Mouse (Mus musculus): ENCODE measurements at regions not wholly inside any gene's neighbourhood (a gene's known extent, or its start where the extent isn't known, plus 50 kb on each side); places are given as distances from the start of the nearest gene placed in this dataset.

- no peaks in the 10 kb centered on the region for H3K79me2 ChIP-seq (replicated peaks; ENCODE audit: control insufficient read depth, extremely low read depth, insufficient read depth, poor library complexity, severe bottlenecking)
- dilution Hi-C loops (cut with MboI; ENCODE audit: extremely low pct_ligation_motif_present, extremely low pct_unique_long_range_greater_than_20kb, low sequenced_read_pairs) (no loop called here), in situ Hi-C loops (cut with MboI; ENCODE audit: low pct_ligation_motif_present, low pct_unique_long_range_greater_than_20kb, low sequenced_read_pairs) (no loop called here)
- TF ChIP-seq CHD2 (IDR thresholded peaks at IDR 0.05; ENCODE audit: low read length): no peak
- TF ChIP-seq ZNF384 (IDR thresholded peaks at IDR 0.05; ENCODE audit: low read depth, low read length): no peak
- TF ChIP-seq NRF1 (IDR thresholded peaks at IDR 0.05; ENCODE audit: low read depth, low read length): no peak
- TF ChIP-seq ZMIZ1 (IDR thresholded peaks at IDR 0.05; ENCODE audit: low read depth, low read length): no peak
- H3K27ac ChIP-seq (ENCODE audit: insufficient read depth, low read depth): no peak overlapping the region
- no peaks in the 10 kb centered on the region for H3K36me3 ChIP-seq (replicated peaks in 1 of 2; ENCODE audit: control insufficient read depth in 1 of 2, insufficient read depth in 1 of 2, low read length in 1 of 2)
- H3K9ac ChIP-seq (ENCODE audit: insufficient read depth, low read depth): no peak overlapping the region
- DNase-seq (ENCODE audit: extremely low read depth): no peak
- H3K4me3 ChIP-seq (replicated peaks in 1 of 3; ENCODE audit: low read depth in 2 of 3, low read length in 2 of 3, poor library complexity in 1 of 3): no peak overlapping the region
- H3K27me3 ChIP-seq (replicated peaks): no peaks in the 10 kb centered on the region
- peaks cover 4 to 27% of the 10 kb centered on the region in 2 experiments; a peak in 3 of 4 replicates for H3K4me1 ChIP-seq (ENCODE audit: control insufficient read depth in 1 of 2, insufficient read depth in 2 of 2)
- no peak overlapping the region for H3K4me2 ChIP-seq (ENCODE audit: insufficient read depth, low read depth, poor library complexity, severe bottlenecking)
- peaks cover 15% of the 10 kb centered on the region for H3K9me3 ChIP-seq (replicated peaks; ENCODE audit: low read length)
These were observed 87.0 kb upstream of the Mgme1 start for GRCm38 (mm10) chr2:144183371-144183944.

GRCm38 (mm10) chr2:144185175-144185574 is 85.3 kb upstream of the Mgme1 start:
- dilution Hi-C loops (cut with MboI; ENCODE audit: extremely low pct_ligation_motif_present, extremely low pct_unique_long_range_greater_than_20kb, low sequenced_read_pairs) (no loop called here), in situ Hi-C loops (cut with MboI; ENCODE audit: low pct_ligation_motif_present, low pct_unique_long_range_greater_than_20kb, low sequenced_read_pairs) (loop anchor here (5.0 kb wide), 1 partner anchor 68 kb away; no protein-coding TSS in a partner anchor)
- Histone ChIP-seq H3K27ac (ENCODE audit: insufficient read depth, low read depth) (no peak overlapping the region), H3K4me1 (ENCODE audit: control insufficient read depth in 1 of 2, insufficient read depth in 2 of 2) (peaks cover 4 to 30% of the 10 kb centered on the region in 2 experiments; a peak in 3 of 4 replicates), H3K36me3 (replicated peaks in 1 of 2; ENCODE audit: control insufficient read depth in 1 of 2, insufficient read depth in 1 of 2, low read length in 1 of 2) (no peaks in the 10 kb centered on the region), H3K4me3 (replicated peaks in 1 of 3; ENCODE audit: low read depth in 2 of 3, low read length in 2 of 3, poor library complexity in 1 of 3) (no peak overlapping the region), H3K9ac (ENCODE audit: insufficient read depth, low read depth) (no peak overlapping the region), H3K79me2 (replicated peaks; ENCODE audit: control insufficient read depth, extremely low read depth, insufficient read depth, poor library complexity, severe bottlenecking) (no peaks in the 10 kb centered on the region), H3K9me3 (replicated peaks; ENCODE audit: low read length) (peaks cover 12% of the 10 kb centered on the region), H3K4me2 (ENCODE audit: insufficient read depth, low read depth, poor library complexity, severe bottlenecking) (no peak overlapping the region), H3K27me3 (replicated peaks) (peaks cover 1% of the 10 kb centered on the region)
- TF ChIP-seq CHD1 (IDR thresholded peaks at IDR 0.05; ENCODE audit: low read depth, low read length): no peak
- no peak for TF ChIP-seq MXI1 (IDR thresholded peaks at IDR 0.05; ENCODE audit: low read depth, low read length)
- no peak for DNase-seq (ENCODE audit: extremely low read depth)

- no peak overlapping the region for H3K4me3 ChIP-seq (replicated peaks in 1 of 3; ENCODE audit: low read depth in 2 of 3, low read length in 2 of 3, poor library complexity in 1 of 3)
- H3K9me3 ChIP-seq (replicated peaks; ENCODE audit: low read length): peaks cover 12% of the 10 kb centered on the region
- H3K79me2 ChIP-seq (replicated peaks; ENCODE audit: control insufficient read depth, extremely low read depth, insufficient read depth, poor library complexity, severe bottlenecking): no peaks in the 10 kb centered on the region
- H3K4me1 ChIP-seq (ENCODE audit: control insufficient read depth in 1 of 2, insufficient read depth in 2 of 2): peaks cover 4 to 30% of the 10 kb centered on the region in 2 experiments; a peak in 3 of 4 replicates
- TF ChIP-seq ZMIZ1 (IDR thresholded peaks at IDR 0.05; ENCODE audit: low read depth, low read length): no peak
- no peak for TF ChIP-seq NRF1 (IDR thresholded peaks at IDR 0.05; ENCODE audit: low read depth, low read length)
- TF ChIP-seq JUND (conservative IDR thresholded peaks at IDR 0.05; ENCODE audit: low read depth, low read length): no peak
- no peak for TF ChIP-seq GABPA (IDR thresholded peaks at IDR 0.05; ENCODE audit: insufficient replicate concordance, low read depth, low read length)
- TF ChIP-seq RAD21 (IDR thresholded peaks at IDR 0.05; ENCODE audit: low read depth, low read length): no peak
- H3K36me3 ChIP-seq (replicated peaks in 1 of 2; ENCODE audit: control insufficient read depth in 1 of 2, insufficient read depth in 1 of 2, low read length in 1 of 2): no peaks in the 10 kb centered on the region
- H3K9ac ChIP-seq (ENCODE audit: insufficient read depth, low read depth): no peak overlapping the region
- dilution Hi-C loops (cut with MboI; ENCODE audit: extremely low pct_ligation_motif_present, extremely low pct_unique_long_range_greater_than_20kb, low sequenced_read_pairs) (no loop called here), in situ Hi-C loops (cut with MboI; ENCODE audit: low pct_ligation_motif_present, low pct_unique_long_range_greater_than_20kb, low sequenced_read_pairs) (loop anchor here (5.0 kb wide), 1 partner anchor 69 kb away; no protein-coding TSS in a partner anchor)
- H3K27ac ChIP-seq (ENCODE audit: insufficient read depth, low read depth): no peak overlapping the region
- no peak for DNase-seq (ENCODE audit: extremely low read depth)
- peaks cover 7% of the 10 kb centered on the region for H3K27me3 ChIP-seq (replicated peaks)
- H3K4me2 ChIP-seq (ENCODE audit: insufficient read depth, low read depth, poor library complexity, severe bottlenecking): no peak overlapping the region
These were observed 84.0 kb upstream of the Mgme1 start for GRCm38 (mm10) chr2:144186426-144186825.
